Mouse (Mus musculus) forebrain, embryonic 14.5 days (tissue): ENCODE measurements at regions not wholly inside any gene's neighbourhood (a gene's known extent, or its start where the extent isn't known, plus 50 kb on each side); places are given as distances from the start of the nearest gene placed in this dataset.

Experiments used
- ATAC-seq: fragments of 200-750 bp; cut with Nextera tagmentation; 2 replicates; pipeline ENCODE4 v1.8.0; 2017; ENCODE audit warnings: mild to moderate bottlenecking, moderate library complexity
- DNase-seq: peaks from one replicate; pipeline ENCODE4 v3.0.0-alpha.2; 2015; ENCODE audit warnings: low spot score
- H3K27ac ChIP-seq: fragments of 300-500 bp; sonication (generic); 2 replicates; pipeline ENCODE4 v1.5.1; 2014; ENCODE audit warnings: low read depth, mild to moderate bottlenecking, control low read depth, low read length, moderate library complexity
- H3K27me3 ChIP-seq: fragments of 300-500 bp; sonication (generic); replicated peaks from 2 replicates; pipeline ENCODE4 v1.6.1; 2014; ENCODE audit warnings: low read length, control low read depth, mixed read lengths; ENCODE audit not compliant: control insufficient read depth, insufficient read depth
- H3K36me3 ChIP-seq: fragments of 300-500 bp; sonication (generic); 2 replicates; pipeline ENCODE4 v1.6.1; 2014; ENCODE audit warnings: low read length, control low read depth; ENCODE audit not compliant: control insufficient read depth, insufficient read depth
- H3K4me1 ChIP-seq: fragments of 300-500 bp; sonication (generic); 2 replicates; pipeline ENCODE4 v1.6.1; 2014; ENCODE audit warnings: antibody characterized with exemption, low read length, control low read depth; ENCODE audit not compliant: control insufficient read depth, insufficient read depth
- H3K4me2 ChIP-seq: fragments of 300-500 bp; sonication (generic); 2 replicates; pipeline ENCODE4 v1.6.1; 2014; ENCODE audit warnings: mild to moderate bottlenecking, control low read depth, low read length
- H3K4me3 ChIP-seq: fragments of 300-500 bp; sonication (generic); 2 replicates; pipeline ENCODE4 v1.5.1; 2014; ENCODE audit warnings: low read depth, low read length, control low read depth
- H3K9ac ChIP-seq: fragments of 300-500 bp; sonication (generic); 2 replicates; pipeline ENCODE4 v1.6.1; 2014; ENCODE audit warnings: mild to moderate bottlenecking, low read length, control low read depth, moderate library complexity
- H3K9me3 ChIP-seq: fragments of 300-500 bp; sonication (generic); replicated peaks from 2 replicates; pipeline ENCODE4 v1.6.1; 2016; ENCODE audit warnings: low read length, control low read depth, mixed read lengths; ENCODE audit not compliant: control insufficient read depth
- whole genome bisulfite sequencing: fragments of 180-500 bp; shearing (Covaris S2); extraction: QIAGEN DNeasy Blood & Tissue Kit; methylation state at CpG from one replicate; pipeline ENCODE4 v1.1.7; 2014; 5-methylcytosine and 5-hydroxymethylcytosine counted together

DNA sequence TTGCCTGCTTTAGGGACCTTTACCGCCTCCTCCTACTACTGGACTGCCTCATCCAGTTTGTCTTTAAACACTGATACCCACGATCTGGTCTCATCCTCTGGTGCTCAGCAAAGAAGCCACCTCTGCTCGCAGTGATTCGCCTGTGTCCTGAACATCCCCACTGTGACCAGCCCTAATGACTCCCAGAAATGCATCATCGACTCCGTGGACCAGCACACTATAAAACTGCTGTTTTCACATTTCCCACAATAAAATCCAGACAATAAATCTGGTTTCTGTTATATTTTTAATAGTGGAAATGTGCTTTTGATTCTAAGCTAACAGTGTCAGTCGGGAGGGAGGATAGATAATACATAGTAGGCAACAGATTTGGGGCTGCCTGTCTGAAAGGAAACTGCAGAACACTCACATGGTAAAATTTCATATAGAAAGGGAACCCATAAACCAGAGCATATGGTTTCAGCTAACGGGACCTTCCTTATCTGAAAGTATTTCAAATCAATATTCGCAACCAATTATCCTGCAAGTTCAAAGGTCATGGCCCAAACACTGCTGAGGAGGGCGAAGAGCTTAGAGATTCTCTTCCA lies 233.7 kb upstream of the Cxadr start:
- Histone ChIP-seq H3K9me3 (no peaks in the 10 kb centered on the region), H3K27ac (no peak overlapping the region), H3K9ac (no peak overlapping the region), H3K36me3 (no peaks in the 10 kb centered on the region), H3K4me3 (no peak overlapping the region), H3K4me2 (no peak overlapping the region), H3K27me3 (no peaks in the 10 kb centered on the region), H3K4me1 (no peaks in the 10 kb centered on the region)
- WGBS = 85% methylated on average over 10 of the region's 10 CpGs
- ATAC-seq (no peak), DNase-seq (no peak)

DNA sequence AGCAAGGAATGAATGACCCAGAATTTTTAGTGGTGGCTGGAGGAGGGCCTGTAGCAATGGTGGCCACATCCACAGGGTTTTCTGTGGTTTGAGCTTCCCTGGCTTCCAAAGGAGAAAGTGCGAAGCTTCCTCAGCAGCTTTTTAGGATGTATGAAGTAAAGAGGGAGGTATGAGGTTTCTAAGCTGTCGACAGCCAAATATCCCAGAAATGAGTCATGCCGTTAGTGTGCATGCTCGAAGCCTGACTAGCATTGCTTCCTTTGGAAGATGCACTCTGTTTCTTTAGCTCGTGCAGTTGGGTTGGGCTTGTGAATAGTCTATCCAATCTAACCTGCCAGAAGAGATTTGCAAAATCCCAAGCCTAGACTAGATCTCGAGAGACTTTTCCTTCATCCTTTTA lies 240.8 kb upstream of the Cxadr start:
- no peak for DNase-seq
- Histone ChIP-seq H3K36me3 (no peaks in the 10 kb centered on the region), H3K9ac (no peak overlapping the region), H3K27me3 (no peaks in the 10 kb centered on the region), H3K9me3 (no peaks in the 10 kb centered on the region), H3K4me3 (no peak overlapping the region), H3K27ac (no peak overlapping the region), H3K4me2 (no peak overlapping the region), H3K4me1 (no peaks in the 10 kb centered on the region)
- ATAC-seq = no peak
- 95% methylated on average over 6 of the region's 6 CpGs for WGBS

DNA sequence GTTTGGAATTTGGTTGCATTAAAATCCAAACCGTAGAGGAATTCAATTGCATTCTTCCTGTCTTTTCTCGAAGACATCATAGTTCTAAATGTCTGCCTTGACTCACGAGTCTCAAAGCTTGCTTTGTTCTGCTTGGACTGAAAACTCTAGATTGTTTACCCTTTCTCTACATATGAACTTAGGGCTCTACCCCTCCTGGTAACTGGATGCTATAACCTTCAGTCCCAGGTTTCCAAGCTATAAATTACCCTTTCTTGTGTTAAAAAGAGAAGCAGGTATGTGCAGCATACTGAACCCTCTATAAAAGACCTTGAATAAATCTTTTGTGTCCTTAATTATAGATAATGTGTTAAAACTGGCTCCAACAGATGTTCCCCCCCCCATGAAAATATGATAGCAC lies 243.7 kb upstream of the Cxadr start:
- no peak overlapping the region for H3K9ac ChIP-seq
- no peaks in the 10 kb centered on the region for H3K9me3 ChIP-seq
- WGBS = 52% methylated on average over 3 of the region's 3 CpGs
- no peaks in the 10 kb centered on the region for H3K4me1 ChIP-seq
- H3K27ac ChIP-seq = no peak overlapping the region
- DNase-seq (no peak), ATAC-seq (no peak)
- H3K4me2 ChIP-seq = no peak overlapping the region
- no peak overlapping the region for H3K4me3 ChIP-seq
- H3K27me3 ChIP-seq = no peaks in the 10 kb centered on the region
- no peaks in the 10 kb centered on the region for H3K36me3 ChIP-seq

DNA sequence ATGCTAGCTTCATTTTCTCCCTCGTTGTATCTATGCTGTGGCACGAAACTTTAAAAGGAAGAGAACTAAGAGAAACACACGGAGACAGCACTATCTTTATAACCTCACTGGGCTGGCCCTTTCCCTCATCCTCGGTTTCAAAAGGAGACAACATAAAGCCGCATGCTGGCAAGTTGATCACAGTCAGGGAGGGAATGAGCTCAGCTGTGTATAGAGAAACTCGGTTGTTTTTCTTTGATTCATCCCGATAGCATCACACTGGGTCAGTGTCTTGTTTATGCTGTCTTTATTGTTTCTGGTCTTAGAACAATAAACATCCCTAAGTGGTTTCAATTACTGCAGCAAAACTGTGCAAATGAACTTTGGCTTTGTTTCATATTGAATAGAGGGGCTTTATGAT lies 249.2 kb upstream of the Cxadr start:
- Histone ChIP-seq H3K27ac (no peak overlapping the region), H3K36me3 (no peaks in the 10 kb centered on the region), H3K9ac (no peak overlapping the region), H3K4me1 (0 out of 2 replicates have a peak, but pooled peaks cover 6% of the 10 kb centered on the region), H3K27me3 (no peaks in the 10 kb centered on the region), H3K4me3 (no peak overlapping the region), H3K9me3 (no peaks in the 10 kb centered on the region), H3K4me2 (no peak overlapping the region)
- DNase-seq (peak; percentile 32), ATAC-seq (no peak)
- WGBS = 35% methylated on average over 7 of the region's 7 CpGs

DNA sequence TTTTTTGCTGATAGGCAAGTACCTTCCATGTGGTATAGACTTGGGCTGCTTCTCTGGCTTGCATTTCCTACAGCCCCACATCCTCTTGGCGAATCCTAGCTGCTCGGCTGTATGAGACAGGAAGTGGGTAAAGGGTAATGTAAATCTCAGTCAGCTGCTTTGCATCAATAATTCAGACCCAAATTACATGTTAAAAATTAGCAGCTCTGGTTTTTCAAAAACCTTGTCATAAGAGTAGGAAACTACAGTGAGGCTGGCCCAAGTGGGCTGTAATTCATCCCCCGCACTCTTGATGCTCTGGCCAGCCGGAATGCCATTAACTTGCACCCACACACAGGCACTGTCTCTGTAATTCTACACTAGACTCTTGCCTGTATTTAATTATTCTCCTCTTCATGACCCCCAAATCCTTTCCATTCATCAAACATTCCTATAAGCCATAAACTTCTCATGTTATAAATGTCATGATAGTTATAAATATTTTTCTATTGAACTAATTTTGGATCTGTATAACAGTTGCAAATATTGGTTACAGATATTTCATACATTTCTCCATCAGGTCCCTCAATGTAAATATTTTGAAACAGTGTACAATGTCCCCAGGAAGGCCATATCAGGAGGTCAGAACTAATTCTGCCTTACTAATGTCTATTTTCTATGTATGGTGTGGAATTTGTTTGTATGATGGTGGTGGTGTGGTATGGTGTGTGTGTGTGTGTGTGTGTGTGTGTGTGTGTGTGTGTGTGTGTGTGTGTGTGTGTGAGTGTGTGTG lies 261.0 kb upstream of the Cxadr start:
- Histone ChIP-seq H3K9me3 (no peaks in the 10 kb centered on the region), H3K4me2 (no peak overlapping the region), H3K36me3 (no peaks in the 10 kb centered on the region), H3K9ac (no peak overlapping the region), H3K4me3 (no peak overlapping the region), H3K27me3 (no peaks in the 10 kb centered on the region), H3K4me1 (no peaks in the 10 kb centered on the region), H3K27ac (no peak overlapping the region)
- DNase-seq (no peak), ATAC-seq (no peak)
- WGBS = 92% methylated on average over 4 of the region's 4 CpGs

DNA sequence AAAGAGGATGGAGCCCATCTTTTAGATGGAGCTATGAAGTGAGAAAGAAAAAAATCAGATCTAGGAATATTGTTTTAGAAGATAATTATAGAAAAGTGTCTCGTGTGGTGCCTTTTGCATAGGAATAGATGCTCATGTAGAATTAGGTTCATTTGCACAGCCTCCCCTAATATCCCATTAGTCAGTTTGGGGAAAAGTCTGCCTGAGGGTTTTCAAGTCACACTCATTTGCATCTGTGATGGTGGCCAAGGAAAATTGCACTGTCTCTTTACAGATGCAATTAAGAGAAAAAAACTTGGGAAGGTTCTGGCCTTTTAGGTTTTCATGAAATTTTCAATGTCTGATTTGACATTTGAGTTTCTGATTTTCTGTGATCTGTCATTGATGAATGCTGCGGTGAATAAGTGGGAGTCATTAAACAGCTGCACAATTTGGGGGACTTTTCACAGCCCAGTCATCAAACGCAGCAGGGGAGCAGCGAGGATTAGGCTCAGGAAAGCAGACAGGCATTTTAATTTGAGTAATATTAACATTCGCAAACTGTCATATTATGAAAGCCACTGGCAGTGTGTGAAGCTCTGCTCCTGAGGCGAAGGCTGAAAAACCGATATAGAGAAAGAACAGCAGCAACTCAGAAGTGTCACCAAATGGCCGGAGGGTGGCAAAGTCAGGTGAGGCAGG lies 281.5 kb upstream of the Cxadr start:
- DNase-seq = peak; percentile 83
- Histone ChIP-seq H3K9me3 (no peaks in the 10 kb centered on the region), H3K27me3 (no peaks in the 10 kb centered on the region), H3K27ac (peak overlapping the region; percentile 59; the same call in 1 of the 2 replicates), H3K4me2 (0 out of 2 replicates have a peak overlapping the region, but pooled peaks have one; percentile 1), H3K9ac (no peak overlapping the region), H3K4me1 (no peaks in the 10 kb centered on the region; the same call in 1 of the 2 replicates), H3K4me3 (no peak overlapping the region), H3K36me3 (no peaks in the 10 kb centered on the region)
- 18% methylated on average over 8 of the region's 8 CpGs for WGBS
- ATAC-seq = peak; percentile 91

DNA sequence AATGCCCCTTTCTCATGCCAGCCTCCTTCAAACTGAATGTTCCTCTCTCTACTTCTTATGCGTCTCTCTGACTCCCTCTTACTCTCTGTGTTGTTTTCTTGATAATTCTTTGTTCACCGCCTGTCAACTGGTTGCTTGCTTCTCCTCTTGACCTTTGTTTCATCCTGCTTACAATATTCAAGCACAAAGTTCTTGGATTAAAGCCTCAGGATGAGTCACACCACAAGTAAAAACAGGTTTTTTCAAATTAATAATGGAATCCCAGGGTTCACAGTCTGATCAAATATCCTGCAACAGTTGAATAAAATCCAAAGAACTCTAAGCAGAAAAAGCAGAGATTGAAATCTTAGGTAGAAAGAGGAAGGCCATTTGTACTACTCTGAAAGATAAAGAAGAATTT lies 285.9 kb upstream of the Cxadr start:
- 33% methylated on average over 2 of the region's 2 CpGs for WGBS
- no peak for DNase-seq
- Histone ChIP-seq H3K27ac (no peak overlapping the region), H3K9me3 (no peaks in the 10 kb centered on the region), H3K36me3 (no peaks in the 10 kb centered on the region), H3K4me1 (no peaks in the 10 kb centered on the region; the same call in 1 of the 2 replicates), H3K9ac (no peak overlapping the region), H3K4me2 (no peak overlapping the region), H3K27me3 (no peaks in the 10 kb centered on the region), H3K4me3 (no peak overlapping the region)
- ATAC-seq = no peak

DNA sequence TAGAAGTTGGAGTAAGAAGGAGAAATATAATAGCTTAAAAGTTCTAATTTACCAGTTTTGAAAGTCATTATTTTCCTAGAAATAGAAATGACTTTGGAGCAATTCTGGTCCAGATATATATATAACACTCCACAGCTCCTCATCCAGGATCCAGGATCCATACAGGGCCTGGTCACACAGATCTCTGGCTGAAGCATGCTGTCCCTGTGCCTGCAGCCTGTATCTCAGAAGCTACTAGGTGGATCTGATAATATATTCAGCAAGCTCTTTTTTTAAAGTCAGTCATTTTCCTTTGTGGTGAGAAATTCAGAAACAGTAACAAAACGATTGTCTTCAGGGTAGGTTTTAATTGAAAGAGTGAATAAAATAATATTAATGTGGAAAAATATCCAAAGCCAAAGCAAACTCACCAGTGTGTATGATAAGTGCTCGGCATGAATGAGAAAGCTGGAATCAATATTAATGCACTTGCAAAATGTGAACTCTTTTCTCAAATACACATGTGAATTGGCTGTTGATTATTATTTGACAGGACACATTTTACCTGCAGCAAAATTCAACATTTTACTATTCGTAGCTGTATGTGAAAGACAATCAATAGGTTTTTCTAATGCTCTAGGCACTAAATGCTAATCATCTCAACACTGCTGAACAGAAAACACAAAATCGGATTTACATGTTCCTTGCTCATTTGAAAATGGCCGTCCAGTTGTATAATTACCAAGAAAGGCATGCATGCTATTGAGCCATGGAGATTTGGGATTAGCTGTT lies 288.1 kb upstream of the Cxadr start:
- H3K9ac ChIP-seq = no peak overlapping the region
- ATAC-seq = no peak
- no peak for DNase-seq
- H3K4me3 ChIP-seq = no peak overlapping the region
- H3K27ac ChIP-seq = no peak overlapping the region
- no peaks in the 10 kb centered on the region; the same call in 1 of the 2 replicates for H3K4me1 ChIP-seq
- H3K27me3 ChIP-seq = no peaks in the 10 kb centered on the region
- no peaks in the 10 kb centered on the region for H3K36me3 ChIP-seq
- H3K4me2 ChIP-seq = no peak overlapping the region
- 68% methylated on average over 5 of the region's 5 CpGs for WGBS
- H3K9me3 ChIP-seq = no peaks in the 10 kb centered on the region
